Mouse (Mus musculus) left cerebral cortex, adult 11 months (tissue): ENCODE results near the gene Gm5640.
A peak's percentile ranks its signal among the peaks of the same experiment; 100 is the strongest.
"Not testable (repeated sequence)": the region's sequence is repeated elsewhere in the genome, so short reads cannot be mapped to it uniquely, and the experiment has no call there.

Experiments used
- DNase-seq: peaks from one replicate; pipeline ENCODE4 v3.0.0; 2022; ENCODE audit warnings: low spot score

Gm5640 gene

DNA sequence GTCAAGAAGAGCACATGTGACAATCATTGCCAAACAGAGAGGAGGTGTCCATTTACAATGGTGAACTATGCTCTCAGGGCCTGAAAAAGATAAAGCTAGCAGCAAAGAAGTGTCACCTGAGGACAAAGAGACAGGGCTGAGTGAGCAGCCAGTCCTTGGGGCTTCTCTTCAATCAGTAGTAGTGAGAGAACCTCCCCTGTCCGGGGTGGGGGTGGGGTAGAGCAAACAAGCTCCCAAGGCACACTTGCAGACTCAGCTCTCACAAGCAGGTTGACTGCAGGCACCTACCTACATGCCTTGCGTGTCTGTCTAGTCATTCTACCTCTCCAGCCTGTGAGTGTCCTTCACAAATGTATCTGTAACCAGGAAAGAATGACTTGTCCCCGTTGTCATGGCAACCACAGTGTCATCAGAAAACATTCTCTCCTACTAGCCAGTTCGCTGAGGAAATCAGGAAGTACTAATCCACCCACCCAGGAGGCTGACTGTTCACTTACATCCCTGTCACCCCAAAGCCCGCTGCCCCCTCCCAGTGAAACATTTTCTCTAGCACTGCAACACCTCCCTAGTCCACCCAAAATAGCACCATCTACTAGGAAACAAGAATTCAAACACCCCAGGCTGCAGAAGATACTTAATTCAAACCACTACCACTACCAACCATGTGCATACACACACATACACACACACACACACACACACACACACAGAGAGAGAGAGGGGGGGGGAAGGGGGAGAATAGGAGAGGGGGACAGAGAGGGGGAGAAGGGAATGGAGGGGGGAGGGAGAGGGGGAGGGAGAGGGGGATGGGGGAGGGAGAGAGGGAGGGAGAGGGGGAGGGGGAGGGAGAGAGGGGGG lies at the start of gene Gm5640:
Gm5640 (minus strand) TSS at position 170 of the 858 bp plus-strand sequence.
- peak; percentile 7 for DNase-seq

- not testable (repeated sequence) for DNase-seq
These were observed 958 bp upstream of the Gm5640 start for GRCm38 (mm10) chrX:74646393-74646792.

DNA sequence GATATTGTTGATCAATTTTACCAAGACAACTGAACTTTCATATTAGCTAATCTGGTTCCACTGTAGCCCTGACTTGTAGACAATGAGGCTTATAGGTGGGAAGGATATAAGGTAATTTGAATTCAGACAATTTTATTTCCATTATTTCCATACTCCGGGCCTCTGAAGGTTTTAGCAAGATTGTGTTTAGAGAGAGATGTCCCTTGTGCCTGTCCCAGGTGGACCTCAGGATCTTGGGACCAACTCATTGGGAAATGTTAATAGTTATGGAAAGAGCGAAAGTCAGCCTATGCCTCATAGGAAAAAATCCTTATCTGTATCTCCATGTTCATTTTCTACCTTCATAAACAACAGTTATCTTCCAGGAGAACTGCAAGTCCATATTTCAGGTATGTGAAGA lies 53.1 kb downstream of the Gm5640 start, which contains the start of gene Olfr1325:
Olfr1325 (plus strand) TSS at position 301 of the 400 bp plus-strand sequence.
- no peak for DNase-seq
